Mouse (Mus musculus) monocyte, adult 59 days (primary cell): Measurements from ENCODE around the gene Ttc9. TPM values are rescaled to one million over a fixed set of nuclear protein-coding genes. Genes with fewer than 3 reads are reported as not detected.

ENCODE experiments used
- total RNA-seq, 2 experiments: library from RNA; stranded (reverse); gene quantifications; one replicate each; pipeline ENCODE4 v1.2.4; 2023

Ttc9 gene
- not detected for total RNA-seq

GRCm38 (mm10) chr12:81630915-81631660 is at the start of gene Ttc9:
Gene Ttc9 (plus strand): TSS chr12:81631249.

GRCm38 (mm10) chr12:81594902-81595671 is 36.0 kb upstream of the Ttc9 start, which contains the start of gene Med6:
Gene Med6 (minus strand): TSS chr12:81595008.

Other genes with a start within 250 kb of the Ttc9 start
- 1 to 10 TPM; 1.4 to 2.0 TPM for gene Adam4, start 209.3 kb upstream of the Ttc9 start, total RNA-seq
- gene Cox16, start 146.1 kb upstream of the Ttc9 start, total RNA-seq: 10 to 100 TPM; 54.4 to 56.8 TPM
- gene Gm20498, start 98.3 kb upstream of the Ttc9 start, total RNA-seq: 10 to 100 TPM in 1 of 2 experiments, 1 to 10 TPM in 1; 6.4 to 14.8 TPM
- 10 to 100 TPM; 12.1 to 14.6 TPM for gene Synj2bp, start 98.3 kb upstream of the Ttc9 start, total RNA-seq
- gene Adam21, start 62.8 kb upstream of the Ttc9 start, total RNA-seq: not detected
- 10 to 100 TPM; 43.5 to 51.9 TPM for gene Med6, start 36.2 kb upstream of the Ttc9 start, total RNA-seq
- 1 to 10 TPM; 6.8 to 7.0 TPM for gene Map3k9, start 149.9 kb downstream of the Ttc9 start, total RNA-seq
- gene Pcnx, start 228.8 kb downstream of the Ttc9 start, total RNA-seq: 100 to 1,000 TPM; 109 to 112 TPM